Mouse (Mus musculus) CH12F3 (cell line): ENCODE measurements around the gene Cyp2f2.

Source experiments
- in situ Hi-C: fragments of 300-500 bp; cut with MboI; formaldehyde crosslinking; loops from 2 replicates; pipeline ENCODE4 v1.14.3; 2020; ENCODE audit warnings: low sequenced_read_pairs

Gene Cyp2f2

GRCm38 (mm10) chr7:27119676-27120075, at the start of gene Cyp2f2:
Gene Cyp2f2 (plus strand): TSS chr7:27119909.
- in situ Hi-C loops: no loop called here

GRCm38 (mm10) chr7:27078641-27079040, 41.1 kb upstream of the Cyp2f2 start:
- in situ Hi-C loops: no loop called here

GRCm38 (mm10) chr7:27081625-27082024, 38.1 kb upstream of the Cyp2f2 start:
- in situ Hi-C loops: no loop called here

- in situ Hi-C loops: no loop called here
Measured at GRCm38 (mm10) chr7:27091039-27091438, 28.7 kb upstream of the Cyp2f2 start.

GRCm38 (mm10) chr7:27092038-27092703, 27.5 kb upstream of the Cyp2f2 start:
- in situ Hi-C loops: no loop called here

- in situ Hi-C loops: no loop called here
Measured at GRCm38 (mm10) chr7:27092882-27093281, 26.8 kb upstream of the Cyp2f2 start.

GRCm38 (mm10) chr7:27104882-27105281, 14.8 kb upstream of the Cyp2f2 start:
- in situ Hi-C loops: no loop called here

- in situ Hi-C loops: no loop called here
Measured at GRCm38 (mm10) chr7:27110327-27110726, 9.4 kb upstream of the Cyp2f2 start.

- in situ Hi-C loops: no loop called here
Measured at GRCm38 (mm10) chr7:27111038-27111437, 8.7 kb upstream of the Cyp2f2 start.

- in situ Hi-C loops: no loop called here
Measured at GRCm38 (mm10) chr7:27111987-27112386, 7.7 kb upstream of the Cyp2f2 start.

GRCm38 (mm10) chr7:27118033-27118511, 1.6 kb upstream of the Cyp2f2 start:
- in situ Hi-C loops: no loop called here

- in situ Hi-C loops: no loop called here
Measured at GRCm38 (mm10) chr7:27124305-27124832, 4.7 kb downstream of the Cyp2f2 start.

GRCm38 (mm10) chr7:27124969-27125368, 5.3 kb downstream of the Cyp2f2 start:
- in situ Hi-C loops: no loop called here

- in situ Hi-C loops: no loop called here
Measured at GRCm38 (mm10) chr7:27128162-27128561, 8.5 kb downstream of the Cyp2f2 start.

GRCm38 (mm10) chr7:27128946-27129345, 9.2 kb downstream of the Cyp2f2 start:
- in situ Hi-C loops: no loop called here

- in situ Hi-C loops: no loop called here
Measured at GRCm38 (mm10) chr7:27129811-27130210, 10.1 kb downstream of the Cyp2f2 start.

- in situ Hi-C loops: no loop called here
Measured at GRCm38 (mm10) chr7:27130521-27131370, 11.0 kb downstream of the Cyp2f2 start.

GRCm38 (mm10) chr7:27131387-27131786, 11.7 kb downstream of the Cyp2f2 start:
- in situ Hi-C loops: no loop called here

GRCm38 (mm10) chr7:27132588-27132987, 12.9 kb downstream of the Cyp2f2 start:
- in situ Hi-C loops: no loop called here

- in situ Hi-C loops: no loop called here
Measured at GRCm38 (mm10) chr7:27133156-27133555, 13.4 kb downstream of the Cyp2f2 start.

GRCm38 (mm10) chr7:27133757-27134156, 14.0 kb downstream of the Cyp2f2 start:
- in situ Hi-C loops: no loop called here
